Mouse (Mus musculus): ENCODE results near the gene Fbxl3.

DNA sequence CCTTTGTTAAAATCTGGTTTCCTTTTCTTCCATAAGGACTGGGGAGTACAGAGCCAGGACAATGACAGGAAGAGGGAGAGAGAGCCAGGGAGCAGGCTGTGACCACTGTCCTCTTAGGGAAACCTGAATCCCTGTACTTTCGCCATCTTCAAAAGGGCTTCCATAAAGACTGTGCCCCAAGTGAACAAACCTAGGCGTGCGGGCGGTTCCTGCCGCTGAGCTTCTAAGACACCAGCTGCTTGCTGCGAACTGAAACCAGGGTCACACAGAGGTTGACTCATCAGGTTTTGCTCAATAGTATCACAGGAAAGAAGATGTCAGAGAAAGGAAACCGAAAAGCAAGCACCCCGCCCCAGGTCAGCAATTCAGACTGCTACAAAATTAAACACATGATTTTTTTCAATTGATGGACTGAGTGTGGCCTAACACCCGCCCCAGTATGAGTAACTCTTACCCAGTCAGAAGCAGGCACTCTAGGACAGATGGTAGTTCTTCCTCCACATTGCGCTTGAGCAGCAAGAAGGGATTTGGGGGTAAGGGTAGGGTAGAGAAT lies 66.0 kb downstream of the Fbxl3 start:
- TF ChIP-seq CTCF (IDR thresholded peaks at IDR 0.05 in 2 of 3, conservative IDR thresholded peaks at IDR 0.05 in 1 of 3; ENCODE audit: control insufficient read depth in 1 of 3, insufficient read depth in 1 of 3, low read depth in 2 of 3, low read length in 3 of 3, poor library complexity in 1 of 3, severe bottlenecking in 1 of 3) (no peak), TAL1 (IDR thresholded peaks at IDR 0.05; ENCODE audit: low read length) (no peak)
